Mouse (Mus musculus) ovary, postnatal 10 days (tissue): Measurements from ENCODE around the gene Prpf8.
A peak's percentile ranks its signal among the peaks of the same experiment; 100 is the strongest.
"Not testable (repeated sequence)": the region's sequence is repeated elsewhere in the genome, so short reads cannot be mapped to it uniquely, and the experiment has no call there.

Experiments
- DNase-seq: peaks from one replicate; pipeline ENCODE4 v3.0.0; 2022; ENCODE audit warnings: low spot score

The Prpf8 gene

DNA sequence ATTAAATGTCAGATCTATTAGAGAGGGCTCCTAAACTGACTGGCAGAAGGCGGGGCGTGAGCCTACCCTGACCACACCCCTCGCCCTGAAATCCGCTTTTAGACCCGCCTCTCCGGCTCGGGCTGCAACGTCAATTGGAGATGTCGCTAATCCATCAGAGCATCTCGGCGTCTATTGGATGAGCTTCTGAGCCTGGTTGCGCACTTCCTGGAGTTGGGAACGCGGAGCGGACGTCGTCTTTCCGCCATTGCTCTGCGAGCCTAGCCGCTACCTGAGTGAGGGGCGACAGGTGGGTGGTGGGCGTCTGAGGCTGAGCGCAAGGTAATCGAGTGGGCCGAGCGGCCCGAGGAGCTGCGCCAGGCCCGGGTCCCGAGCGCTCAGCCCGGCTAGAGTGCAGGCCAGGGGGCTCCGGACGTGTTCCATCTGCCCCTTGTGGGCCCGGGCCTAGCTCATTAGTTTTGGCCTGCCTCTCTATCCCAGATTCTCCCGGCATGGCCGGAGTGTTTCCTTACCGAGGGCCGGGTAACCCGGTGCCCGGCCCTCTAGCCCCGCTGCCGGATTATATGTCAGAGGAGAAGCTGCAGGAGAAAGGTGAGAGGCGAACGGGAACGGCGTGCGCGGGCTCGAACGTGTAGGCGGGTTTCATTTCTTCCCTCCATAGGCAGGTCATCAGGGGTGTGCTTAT lies at the start of gene Prpf8:
Gene Prpf8, plus strand, starts transcription at position 216 of the 685 bp plus-strand sequence.
- DNase-seq = peak; percentile 96

DNA sequence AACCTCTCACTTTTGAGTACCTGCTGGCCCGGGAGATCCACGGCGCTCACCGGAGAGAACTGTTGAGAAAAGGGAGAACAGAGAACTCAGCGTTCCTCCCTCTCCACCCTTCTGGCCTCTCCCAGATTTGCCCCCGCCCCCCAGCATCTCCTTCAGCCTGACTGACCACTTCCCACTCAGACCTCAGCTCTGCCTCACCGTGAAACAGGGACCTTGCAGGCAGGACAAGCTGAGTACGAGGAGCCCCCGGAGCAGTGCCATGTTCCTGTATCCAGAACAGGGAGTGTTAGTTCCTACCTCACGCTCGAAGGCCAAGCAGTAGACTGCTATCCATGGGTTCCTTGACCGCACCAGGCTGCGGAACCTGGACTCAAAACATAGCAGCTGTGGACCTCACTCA lies 48.4 kb upstream of the Prpf8 start:
- DNase-seq = no peak

DNA sequence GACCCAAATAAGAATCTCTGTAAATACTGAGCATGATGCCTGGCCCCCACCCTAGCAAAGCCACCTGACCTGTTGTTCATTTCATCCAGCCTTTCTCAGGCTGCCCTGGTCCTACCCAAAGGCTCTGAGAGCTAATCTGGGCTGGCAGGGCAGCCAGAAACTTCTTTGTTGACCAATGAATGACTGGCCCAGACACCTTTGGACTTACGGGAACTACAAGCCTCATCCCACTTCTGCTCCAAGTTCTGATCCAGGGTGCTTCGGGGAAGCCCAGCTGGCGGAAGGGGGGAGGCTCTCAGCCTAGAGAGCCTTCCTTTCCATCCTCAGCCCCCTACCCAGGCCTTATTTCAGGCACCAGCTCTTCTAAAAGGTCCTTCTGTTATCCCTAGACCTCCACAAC lies 47.8 kb upstream of the Prpf8 start:
- DNase-seq = no peak

DNA sequence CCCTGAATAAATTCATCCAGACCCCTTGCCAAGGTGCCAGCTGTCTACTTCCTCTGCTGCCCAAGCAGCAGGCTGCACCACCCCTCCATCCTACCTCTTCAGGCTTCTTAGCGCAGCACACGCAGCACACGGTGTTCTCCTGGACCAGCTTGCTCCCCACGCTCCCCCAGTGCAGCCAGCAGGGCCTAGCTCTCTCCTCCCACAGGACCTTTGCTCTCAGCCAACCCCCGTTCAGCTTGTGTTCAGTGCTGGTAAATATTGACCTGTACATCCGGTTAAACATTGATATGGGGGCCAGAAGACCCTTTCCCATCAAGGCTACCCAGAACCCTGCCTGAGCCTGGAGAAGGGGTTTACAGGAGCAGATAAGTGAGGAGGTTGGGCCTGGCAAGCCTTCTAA lies 47.3 kb upstream of the Prpf8 start, which contains the start of gene Serpinf2:
Gene Serpinf2, minus strand, starts transcription at position 229 of the 400 bp plus-strand sequence.
- DNase-seq = no peak

DNA sequence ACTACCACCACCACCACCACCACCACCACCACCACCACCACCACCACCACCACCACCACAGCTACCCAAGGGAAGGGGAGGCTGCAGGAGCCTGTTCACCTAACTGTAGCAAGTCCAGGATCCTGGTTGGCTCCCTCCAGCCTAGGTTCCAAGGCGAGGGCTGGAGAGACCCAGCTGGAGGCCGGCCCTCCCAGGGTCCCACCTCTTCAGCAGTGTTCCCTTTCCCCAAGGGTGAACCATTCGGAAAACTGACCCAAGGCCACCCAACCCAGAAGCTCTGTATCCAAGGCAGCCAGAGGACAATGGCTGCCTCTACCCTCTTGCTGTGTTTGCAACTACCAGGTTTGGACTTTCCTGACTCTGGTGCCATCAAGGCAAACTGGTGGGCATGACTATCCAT lies 46.7 kb upstream of the Prpf8 start:
- no peak for DNase-seq

DNA sequence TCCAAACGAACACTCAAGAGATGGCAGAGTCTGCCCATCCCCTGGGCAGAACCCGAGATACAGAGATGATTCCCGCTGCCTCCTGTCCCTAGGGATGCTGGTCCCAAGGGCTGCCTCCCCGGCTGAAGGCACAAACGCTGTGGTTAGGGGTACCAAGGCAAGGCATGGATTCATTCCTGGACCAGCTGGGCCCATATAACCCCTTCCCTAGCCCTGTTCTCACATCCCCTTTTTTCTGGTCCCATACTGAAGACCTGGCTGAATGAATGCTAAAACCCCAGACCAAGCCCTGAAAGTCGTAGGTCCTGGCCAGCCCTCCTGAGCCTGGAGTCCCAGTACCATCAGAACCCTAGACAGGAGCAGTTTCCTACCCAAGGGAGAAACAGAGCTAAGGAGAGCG lies 45.6 kb upstream of the Prpf8 start:
- no peak for DNase-seq

DNA sequence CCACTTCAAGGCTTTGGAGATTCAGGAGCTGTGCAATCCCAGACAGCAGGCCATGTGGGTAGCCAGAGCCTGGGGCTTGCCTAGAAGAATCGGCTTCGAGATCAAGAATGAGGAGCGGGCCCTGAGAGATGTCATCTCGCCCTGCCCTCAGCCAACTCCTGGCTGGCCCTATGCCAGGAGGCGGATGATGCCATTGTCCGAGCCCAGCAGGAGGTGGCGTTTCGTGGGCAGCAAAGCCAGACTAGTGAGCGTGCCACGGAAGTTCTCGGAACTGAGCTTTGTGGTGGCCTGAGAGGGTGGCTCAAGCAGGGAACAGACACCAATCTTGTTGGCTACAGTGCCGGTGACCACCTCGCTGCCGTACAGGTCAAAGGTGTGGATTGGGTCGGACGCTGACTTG lies 45.0 kb upstream of the Prpf8 start:
- no peak for DNase-seq

DNA sequence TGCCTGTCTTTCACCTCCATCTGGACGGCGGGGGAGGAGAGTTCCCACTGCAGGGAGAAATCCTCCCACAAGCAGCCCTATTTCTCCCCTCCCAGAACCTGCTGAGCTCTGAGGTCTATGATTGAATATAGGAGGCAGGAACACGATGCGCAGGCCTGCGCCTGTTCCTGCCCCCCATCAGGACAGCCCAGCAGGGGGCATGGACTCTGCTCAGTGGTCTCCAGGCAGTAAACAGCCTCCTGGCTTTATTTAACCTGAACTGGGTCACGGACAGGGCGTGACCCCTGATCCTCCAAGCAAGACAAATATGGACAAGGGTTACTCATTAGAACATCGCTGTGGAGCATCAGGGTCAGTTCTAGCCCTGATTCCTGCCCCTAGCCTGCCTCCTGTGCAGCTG lies 42.9 kb upstream of the Prpf8 start:
- no peak for DNase-seq

DNA sequence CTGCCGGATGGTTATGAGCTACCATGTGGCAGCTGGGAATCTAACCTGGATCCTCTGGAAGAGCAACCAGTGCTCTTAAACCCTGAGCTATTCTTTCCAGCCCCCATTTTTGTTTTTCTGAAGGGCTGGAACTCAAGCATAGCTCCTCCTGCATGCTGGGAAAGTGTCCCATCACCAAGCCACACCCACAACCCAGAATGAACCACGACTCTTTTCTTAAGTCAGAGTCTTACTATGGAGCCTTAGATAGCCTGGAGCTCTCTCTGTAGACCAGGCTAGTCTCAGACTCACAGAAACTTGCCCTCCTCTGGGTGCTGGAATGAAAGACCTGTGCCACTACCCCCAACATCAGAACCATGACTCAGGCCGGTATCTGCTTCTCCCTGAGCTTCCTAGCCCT lies 38.0 kb upstream of the Prpf8 start:
- no peak for DNase-seq

DNA sequence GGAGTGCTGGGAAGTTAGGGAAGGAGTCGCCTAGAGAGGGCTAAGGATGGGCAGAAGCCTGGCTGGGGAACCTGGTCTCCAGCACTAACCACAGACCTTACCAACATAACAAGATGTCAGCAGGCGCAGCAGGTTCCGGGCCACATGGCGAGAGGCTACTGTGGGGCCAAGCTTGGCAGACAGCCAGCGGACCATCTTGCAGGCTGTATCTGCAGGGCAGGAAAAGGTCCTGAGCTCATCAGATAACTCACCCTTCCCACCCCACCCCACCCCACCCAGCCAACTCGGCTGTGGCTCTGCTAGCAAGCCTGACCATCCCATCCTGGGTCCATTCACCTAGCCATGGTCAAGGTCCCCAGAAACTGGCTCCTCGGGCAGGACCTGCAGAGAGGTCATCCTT lies 36.9 kb upstream of the Prpf8 start:
- no peak for DNase-seq

DNA sequence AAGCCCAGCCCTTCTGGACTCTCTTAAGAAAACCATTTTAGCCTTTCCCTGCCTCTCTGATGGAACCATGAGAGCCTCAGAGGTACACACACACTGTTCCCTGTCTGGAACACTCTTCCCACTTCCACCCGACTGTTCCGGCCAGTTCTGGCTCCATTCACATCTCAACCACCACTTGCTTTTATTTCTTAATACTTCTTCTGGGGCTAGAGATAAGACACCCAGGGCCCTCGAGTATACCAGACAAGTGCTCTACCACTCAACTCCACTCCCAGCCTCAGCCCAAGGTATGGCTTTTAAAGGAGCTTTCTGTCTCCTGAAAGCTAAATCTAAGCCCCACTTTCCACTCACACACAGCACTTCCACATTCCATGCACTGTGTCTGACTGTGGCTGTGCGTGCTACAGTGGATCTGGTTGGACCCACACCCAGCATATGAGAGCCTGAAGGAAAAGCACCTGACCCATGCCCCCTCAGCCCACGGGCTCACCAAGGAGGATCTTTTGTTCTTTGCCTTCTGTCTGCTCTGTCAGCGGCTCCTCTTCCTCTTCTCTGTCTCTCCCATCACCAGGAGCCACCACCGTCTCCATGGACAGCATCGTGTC lies 36.2 kb upstream of the Prpf8 start:
- DNase-seq = no peak

DNA sequence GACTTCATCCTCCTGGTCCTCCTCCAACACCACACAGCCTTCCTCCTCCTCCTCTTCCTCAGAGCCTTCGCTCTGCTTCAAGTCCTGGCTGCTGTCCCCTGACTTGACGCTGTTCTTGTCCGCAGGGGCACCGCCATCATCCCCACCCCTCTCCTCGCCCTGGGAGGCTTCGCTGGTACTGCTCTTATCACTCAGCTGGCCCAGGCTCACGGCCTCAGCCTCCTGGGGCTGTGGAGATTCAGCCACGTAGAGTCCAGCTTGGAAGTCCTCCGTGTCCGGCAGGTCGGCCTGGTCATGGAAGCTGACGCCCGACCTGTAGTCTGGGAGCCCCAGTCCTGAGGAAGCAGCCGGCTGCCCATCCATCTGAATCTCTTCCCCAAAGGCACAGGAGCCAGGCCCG lies 35.7 kb upstream of the Prpf8 start:
- DNase-seq = no peak

DNA sequence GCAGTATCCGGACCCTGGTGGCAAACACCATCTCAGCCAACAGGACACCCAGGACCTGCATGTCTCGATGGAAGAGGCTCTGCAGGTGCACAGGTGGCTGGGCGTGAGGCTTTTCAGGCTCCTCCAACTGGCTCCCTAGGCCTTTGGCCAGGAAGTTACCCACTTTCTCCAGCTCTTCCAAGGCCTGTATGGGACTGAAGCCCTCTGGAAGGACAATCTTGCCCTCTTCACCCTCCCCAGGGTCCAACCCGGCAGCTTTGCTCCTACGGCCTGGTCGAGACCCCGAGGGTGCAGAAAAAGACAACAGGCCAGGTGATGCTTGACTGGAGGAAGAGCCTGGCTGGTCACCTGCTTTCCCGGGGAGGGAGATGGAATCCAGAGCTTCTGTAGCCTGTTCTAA lies 34.5 kb upstream of the Prpf8 start:
- no peak for DNase-seq

DNA sequence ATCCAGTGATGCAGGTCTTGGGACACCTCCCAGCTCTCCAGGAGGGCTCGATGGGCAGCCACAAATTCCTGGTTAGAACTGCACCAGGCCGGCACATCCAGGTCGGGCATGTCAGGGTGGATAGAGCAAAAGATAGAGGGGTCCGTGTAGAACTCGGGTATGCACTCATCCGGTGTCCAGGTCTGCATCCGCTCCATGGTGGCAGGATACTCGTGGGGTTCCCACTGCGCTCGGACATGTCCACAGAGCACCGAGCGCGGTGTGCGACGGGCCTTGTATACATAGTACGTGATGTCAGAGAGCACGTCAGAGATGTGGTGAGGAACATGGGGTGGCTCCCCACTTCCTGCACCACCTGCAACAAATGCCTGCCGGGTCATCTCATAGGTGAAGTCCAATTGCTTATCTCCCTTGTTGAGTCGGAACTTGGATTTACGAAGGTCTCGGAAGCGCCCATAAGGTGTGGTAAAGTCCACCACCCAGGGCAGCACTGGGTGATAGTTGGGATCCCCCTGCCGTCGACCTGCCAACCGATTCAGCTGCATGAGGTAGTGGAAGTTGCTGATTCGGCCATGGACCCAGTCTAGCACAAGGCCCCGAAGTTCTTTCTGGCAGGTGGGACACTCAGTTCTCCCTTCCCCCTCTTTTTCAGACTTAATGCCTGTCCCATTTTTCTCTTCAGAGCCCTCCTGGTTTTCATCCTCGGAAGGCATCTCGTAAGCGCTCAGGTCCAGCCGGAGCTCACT lies 33.6 kb upstream of the Prpf8 start:
- no peak for DNase-seq

DNA sequence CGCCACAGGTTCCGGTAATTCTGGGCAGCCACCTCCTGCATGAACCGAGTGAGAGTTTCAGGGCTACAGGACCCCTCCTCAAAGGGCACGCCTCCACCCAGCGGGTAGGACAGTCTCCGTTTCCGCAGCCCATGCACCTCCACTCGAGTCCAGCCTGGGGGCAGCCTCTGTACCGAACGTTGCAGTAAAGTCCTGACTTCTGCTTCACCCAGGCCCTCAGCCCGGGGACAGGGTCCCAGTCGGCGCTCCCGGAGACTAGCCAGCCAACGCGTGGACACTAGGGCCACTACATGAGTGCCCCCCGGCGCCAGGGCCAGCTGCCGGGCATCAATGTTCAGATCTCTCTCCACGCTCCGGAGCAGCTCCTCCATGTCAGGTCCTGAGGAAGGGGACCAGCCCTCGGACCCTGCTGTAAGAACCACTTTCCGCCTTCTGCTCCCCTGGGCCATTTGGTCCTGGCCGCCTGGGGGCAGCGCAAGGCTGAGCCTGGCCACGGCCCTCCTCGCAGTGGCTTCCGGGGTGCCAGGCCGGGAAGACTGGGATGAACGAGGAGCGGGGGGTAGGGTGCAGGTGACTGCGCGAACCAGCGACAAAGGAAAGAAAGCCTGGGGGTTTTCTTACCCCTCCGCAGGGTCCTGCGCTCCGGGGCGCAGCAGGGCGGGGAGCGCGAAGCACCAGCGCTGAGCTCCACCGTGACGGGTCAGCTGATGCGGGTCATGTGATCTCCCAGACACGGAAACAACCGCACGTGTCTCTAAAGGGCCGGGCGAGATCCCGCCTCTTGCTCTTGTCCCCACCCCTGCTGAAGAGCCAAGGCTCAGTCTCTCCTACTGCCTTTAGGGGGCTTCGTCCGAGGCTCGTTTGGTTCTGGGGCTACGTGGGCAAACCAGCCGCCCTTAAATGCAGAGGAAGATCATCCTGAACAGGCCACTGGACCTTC lies 32.4 kb upstream of the Prpf8 start, which contains the start of gene Wdr81:
Gene Wdr81, minus strand, starts transcription at position 727 of the 940 bp plus-strand sequence.
- peak; percentile 77 for DNase-seq

DNA sequence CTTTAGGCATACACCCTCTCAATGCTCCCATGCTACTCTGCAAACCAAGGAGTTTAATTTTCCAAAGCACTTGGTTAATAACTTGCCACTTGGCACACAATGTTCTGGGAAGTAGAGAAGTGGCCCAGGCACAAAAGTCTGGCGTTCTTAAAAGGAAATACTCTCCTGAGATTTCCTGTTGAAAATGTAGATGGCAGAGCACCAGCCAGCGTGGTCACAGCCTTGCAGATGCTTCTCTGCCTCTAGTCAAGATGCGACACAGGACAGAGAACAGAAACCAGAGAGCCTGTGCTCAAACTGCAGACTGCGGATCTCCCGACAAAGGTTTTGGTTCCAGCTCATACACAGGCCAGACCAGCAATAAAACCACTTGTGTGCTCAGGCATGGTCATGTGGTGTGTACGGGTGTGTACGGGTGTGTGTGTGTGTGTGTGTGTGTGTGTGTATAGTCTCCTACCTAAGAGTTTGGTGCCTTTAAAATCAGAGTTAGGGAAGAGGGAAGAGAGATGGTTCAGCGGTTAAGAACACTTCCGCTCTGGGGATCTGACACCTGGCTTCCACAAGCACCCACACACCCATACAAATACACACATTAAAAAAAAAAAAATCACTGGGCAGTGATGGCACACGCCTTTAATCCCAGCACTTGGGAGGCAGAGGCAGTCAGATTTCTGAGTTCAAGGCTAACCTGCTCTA lies 31.4 kb upstream of the Prpf8 start:
- no peak for DNase-seq

DNA sequence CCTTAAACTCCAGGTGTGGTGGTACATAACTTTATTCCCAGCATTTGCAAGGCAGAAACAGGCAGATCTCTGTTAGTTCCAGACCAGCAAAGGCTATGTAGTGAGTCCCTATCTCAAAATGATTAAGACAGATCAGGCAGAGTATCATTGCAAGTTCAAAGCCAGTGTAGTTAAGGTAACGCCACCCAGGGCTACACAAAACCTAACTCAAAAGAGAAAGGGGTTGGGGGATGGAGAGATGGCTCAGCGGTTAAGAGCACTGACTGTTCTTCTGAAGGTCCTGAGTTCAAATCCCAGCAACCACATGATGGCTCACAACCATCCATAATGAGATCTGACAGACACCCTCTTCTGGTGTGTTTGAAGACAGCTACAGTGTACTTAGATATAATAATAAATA lies 30.6 kb upstream of the Prpf8 start:
- DNase-seq = not testable (repeated sequence)

DNA sequence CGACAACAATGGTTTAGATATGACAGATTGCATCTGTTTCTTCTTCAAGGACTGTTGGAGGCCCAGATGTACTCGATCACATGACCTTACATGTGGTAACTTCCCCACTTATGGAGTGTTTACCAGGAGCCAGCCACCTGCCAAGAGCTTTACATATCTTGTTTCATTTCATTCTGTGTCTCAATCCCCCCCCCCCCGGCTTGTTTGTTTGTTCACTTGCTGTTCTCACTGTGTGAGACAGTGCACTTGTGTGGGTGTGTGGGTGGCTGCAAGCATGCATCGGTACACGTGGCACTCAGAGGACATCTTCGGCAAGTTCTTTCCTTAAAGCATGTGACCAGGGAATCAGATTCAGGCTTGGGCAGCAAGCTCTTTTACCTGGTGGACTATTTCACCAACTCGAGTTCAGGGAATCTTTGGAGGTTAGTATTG lies 30.2 kb upstream of the Prpf8 start:
- no peak for DNase-seq

DNA sequence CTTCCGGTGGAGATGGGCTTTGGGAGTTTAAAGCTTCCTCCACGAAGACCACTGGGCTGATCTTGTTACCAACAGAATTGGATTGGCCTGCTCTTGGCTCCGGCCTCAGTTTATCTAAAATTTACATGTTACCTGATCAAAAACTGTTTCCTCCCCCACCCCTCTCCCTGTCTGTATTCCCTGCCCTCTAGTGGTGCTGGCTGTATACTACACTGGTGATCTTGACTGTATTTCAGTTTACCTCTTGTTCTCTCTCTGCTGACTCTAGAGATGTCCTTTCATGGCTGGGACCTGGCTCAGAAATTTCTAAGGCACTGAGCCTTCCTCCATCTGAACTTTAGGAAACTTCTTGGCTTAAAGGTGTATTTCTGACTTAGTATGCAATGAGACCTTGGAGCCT lies 28.4 kb upstream of the Prpf8 start:
- DNase-seq = no peak

DNA sequence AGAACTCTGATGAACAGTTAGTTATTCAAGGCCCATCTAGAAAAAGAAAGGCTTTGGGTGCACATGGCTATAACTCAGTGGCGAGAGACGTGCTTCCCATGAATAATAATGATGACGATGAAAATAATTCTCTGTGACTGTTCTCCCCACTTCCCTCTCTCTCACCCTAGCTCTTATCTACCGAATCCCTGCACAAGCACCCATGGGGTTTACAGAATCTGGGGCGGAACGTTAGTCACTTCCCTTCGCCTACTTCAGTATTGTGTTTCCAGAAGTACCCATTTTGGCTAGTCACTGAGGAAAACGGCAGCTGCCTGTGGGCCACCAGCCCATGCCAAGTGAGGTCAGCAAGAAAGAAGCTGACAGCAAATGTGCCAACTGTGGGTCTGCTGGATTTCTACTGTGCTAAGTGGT lies 28.0 kb upstream of the Prpf8 start:
- no peak for DNase-seq

DNA sequence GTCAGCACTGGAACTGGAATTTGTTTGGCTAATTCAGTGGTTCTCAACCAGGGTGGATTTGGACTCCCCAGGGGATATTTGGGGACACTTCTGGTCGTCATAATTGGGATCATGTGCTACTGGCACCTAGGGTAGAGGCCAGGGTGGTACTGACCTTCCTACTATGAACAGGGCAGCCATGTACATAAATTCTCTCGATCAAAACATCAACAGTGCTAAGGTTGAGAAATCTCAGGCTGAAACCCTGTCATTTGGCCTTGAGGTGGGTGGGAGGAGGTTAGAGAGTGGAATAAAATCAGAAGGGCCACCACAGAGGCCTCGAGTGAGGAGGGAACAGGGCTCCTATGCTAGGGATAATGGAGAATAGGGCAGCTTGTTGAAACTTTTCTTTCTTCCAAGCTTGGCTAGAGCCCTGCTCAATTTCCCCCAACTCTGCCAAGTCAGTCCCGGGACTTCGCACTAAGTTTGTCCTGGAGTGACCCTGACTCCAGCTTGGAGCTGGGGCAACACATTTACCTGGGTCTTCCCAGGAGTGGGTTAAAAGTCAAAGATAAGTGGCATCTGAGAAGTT lies 27.4 kb upstream of the Prpf8 start:
- DNase-seq = no peak
